Mouse (Mus musculus): ENCODE results near the gene Cd300ld3.

Cd300ld3 gene

DNA sequence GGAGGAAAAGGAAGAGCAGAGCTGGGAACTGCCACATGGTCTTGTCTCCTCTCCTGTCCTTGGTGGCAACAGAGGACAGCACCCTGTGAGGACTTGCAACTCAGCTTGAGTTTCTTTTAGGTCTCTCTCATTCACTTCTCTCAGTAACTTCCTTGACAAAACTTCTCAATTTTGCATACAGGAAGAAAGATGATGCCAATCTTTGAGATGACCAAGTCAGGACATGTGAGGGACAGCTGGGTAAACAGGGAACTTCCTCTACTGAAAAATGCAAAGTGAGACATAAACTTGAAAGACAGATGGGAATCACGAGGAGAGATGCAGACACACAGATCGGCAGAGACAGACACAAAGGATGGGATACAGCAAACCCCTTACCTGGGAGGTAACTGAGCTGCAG, at the start of gene Cd300ld3:
Cd300ld3 (minus strand) TSS at position 151 of the 400 bp plus-strand sequence.
- DNase-seq (ENCODE audit: low spot score in 2 of 2), result no peak

DNA sequence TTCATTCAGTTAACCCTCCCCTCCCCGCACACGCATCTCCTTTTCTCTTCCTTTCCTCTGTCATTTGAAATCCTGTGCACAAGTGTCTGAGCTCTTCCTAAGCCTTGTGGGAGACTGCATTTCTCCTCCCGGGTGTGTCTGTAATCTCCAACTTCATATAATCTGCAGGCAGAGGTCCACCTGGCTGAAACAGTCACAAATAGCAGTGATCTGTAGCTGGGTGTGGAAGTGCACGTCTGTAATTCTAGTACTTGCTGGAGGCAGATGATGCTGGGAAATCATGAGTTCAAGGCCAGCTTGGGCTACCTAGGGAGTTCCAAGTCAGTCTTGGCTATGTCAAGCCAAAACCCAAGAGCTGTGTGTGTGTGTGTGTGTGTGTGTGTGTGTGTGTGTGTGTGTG, 43.9 kb upstream of the Cd300ld3 start:
- no peak for DNase-seq (ENCODE audit: low spot score in 2 of 2)

DNA sequence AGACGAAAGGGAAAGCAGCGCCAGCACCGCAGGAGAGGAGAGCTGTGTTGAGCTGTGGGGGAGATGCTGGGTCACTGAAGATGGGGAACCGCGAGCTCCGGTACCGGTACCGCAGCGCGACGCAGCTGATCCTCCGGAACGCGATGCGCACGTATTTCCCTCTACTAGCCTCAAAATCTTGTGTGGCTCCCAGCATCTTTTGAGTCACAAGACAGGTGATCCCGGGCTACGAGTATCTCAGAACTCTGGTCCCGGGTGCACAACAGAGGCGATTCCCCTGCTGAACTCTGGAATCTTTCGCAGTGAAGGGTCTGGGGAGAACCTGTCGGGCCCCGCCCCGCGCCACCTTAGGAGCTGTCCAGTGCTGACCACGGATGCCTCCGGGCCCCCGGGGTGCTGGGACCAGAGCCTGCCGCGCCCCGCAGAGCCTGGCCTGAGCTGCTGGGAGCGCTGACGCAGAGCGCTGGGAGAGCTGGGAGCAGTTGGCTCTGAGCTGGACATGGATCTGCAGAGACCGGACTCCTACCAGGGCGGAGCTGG, 43.2 kb upstream of the Cd300ld3 start, which contains the start of gene Rab37:
Rab37 (plus strand) TSS at position 70 of the 540 bp plus-strand sequence.
- no peak for DNase-seq (ENCODE audit: low spot score in 2 of 2)

DNA sequence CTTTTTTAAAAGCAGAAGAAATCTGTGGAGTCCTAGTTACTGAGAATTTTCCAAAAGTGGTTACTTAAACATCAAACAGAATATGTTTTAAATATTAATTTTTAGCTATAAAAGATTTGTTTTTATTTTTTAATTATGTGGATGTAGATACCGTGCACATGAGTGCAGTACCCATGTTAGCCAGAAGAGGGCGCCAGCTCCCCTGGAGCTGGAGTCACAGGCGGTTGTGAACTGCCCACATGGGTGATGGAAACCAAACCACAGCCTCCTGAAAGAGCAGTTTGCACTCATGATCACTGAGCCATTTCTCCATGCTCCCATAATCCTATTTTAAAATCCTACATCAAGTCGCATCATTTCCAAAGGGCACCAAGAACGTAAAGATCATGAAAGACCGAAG, 41.6 kb upstream of the Cd300ld3 start:
- DNase-seq (ENCODE audit: low spot score in 2 of 2), result no peak

DNA sequence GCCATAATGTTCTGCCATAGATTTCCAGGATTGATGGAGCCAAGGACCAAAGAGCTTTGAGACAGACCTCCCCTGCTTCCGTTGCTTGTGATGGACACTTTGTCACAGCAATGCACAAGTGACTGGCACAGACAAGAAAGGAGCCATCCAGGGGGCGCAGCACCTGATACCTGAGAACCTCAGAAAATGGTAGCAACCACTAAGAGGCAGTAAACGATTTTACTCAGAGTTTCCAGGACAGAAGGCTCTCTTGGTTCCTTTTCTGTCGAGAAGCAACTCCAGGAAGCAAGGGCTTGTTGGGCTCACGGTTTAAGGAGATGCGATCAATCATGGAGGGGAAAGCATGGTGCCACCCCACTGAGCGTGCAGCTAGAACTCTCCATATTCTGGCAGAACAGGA, 38.0 kb upstream of the Cd300ld3 start:
- no peak for DNase-seq (ENCODE audit: low spot score in 2 of 2)

DNA sequence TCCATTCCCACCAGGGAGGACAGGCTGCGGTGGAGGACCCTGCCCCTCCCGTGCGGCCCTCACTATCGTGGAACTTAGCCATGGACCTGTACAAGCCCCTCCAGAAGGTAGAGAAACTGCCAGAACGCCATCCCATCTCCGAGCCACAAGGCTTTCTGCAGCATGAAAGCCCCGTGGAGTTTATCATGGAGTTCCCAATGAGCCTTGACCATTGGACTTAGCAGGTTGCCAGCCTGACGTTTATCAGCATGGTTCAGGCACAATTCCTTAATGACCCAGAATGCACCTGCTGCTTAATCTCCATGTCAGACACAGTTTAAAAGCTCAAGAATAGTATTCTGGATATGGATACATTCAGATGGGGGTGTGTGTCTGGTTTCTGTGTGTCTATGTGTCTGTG, 36.9 kb upstream of the Cd300ld3 start:
- DNase-seq (ENCODE audit: low spot score in 2 of 2), result no peak

DNA sequence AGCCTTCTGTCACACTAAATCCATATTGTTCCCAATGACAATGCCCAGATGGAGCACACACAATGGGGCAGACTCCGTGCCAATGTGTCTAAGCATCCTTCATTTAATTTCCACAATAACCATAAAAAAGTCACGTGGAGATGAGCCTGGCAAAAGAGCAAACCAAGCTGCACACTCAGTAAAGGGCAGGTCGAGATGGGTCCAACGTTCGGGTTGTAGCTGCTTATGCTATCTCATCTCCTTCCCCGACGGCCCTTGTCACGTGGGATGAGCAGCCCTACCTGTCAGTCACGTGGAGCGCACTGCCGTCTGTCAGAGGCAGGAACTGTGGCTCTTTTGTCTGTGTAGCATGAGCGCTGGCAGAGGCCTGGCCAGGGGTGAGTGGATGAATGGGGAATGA, 36.4 kb upstream of the Cd300ld3 start:
- no peak for DNase-seq (ENCODE audit: low spot score in 2 of 2)

DNA sequence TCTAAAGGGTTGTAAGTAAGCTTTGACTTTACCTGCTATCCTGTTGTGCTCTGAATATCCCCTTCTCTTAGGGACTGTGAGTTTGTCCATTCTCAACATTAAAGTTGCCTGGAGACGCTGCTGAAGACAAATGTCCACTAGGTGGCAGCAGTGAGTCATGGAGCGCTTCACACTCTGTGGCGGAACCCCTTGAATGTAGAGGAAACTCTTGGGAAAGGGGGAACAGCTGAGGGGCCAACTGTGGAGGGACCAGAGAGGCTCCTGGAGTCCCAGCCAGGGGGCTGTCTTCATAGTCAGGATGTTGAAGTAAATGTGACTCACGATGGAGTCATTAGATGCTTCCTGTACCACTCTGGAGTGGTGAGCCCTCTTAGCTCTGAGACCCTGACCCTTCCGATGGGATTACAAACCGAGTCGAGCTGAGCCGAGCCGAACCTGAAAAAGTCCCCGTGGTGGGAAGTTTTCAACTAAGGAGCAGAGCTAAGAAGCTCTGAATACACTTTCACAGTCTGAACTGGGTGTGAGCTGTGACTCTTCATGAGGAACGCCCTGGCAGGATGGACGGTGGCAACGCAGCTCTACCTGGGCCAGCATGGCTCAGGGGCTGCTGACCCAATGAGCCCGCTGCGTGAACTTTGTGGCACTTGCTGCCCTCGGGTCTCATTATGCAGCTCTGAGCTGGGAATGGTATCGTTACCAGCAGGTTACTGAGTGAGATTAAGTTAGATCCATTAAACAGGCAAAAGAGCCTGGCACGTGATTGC, 35.3 kb upstream of the Cd300ld3 start:
- peak; percentile 54 to 85 for DNase-seq (ENCODE audit: low spot score in 2 of 2)

DNA sequence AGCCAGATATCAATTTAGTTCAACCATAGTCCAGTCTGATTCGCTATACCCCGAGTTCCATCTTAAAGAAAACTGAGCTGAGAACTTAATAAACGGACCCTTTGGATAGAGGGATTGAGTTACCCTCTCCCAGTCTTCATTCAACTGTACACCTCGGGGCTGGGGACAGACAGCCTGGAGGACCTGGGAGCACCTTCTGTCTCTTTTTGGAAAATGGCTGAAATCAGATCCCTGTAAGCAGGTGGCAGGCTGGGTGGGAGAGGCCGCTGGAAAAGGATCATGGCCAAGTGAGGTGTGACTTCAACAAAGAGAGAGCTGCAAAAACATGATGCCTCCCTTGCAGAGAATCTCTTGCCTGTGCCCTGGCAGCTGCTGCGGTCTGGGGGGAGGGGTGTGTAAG, 34.0 kb upstream of the Cd300ld3 start:
- DNase-seq (ENCODE audit: low spot score in 2 of 2), result no peak

DNA sequence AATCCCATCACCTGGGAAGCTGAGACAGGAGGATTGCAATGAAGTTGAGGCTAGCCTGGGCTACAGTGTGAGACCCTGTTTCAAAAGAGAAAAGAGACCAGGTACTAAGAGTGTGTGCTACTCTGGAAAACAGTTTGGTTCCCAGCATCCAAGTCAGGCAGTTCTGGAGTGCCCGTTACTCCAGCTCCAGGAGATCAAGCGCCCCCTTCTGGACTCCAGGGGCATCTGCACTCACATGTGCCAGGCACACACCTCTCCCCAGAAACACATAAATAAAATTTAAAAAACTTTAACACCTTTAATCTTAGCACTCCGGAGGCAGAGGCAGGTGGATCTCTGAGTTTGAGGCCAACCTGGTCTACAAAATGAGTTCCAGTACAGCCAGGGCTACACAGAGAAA, 33.2 kb upstream of the Cd300ld3 start:
- DNase-seq (ENCODE audit: low spot score in 2 of 2), result no peak

DNA sequence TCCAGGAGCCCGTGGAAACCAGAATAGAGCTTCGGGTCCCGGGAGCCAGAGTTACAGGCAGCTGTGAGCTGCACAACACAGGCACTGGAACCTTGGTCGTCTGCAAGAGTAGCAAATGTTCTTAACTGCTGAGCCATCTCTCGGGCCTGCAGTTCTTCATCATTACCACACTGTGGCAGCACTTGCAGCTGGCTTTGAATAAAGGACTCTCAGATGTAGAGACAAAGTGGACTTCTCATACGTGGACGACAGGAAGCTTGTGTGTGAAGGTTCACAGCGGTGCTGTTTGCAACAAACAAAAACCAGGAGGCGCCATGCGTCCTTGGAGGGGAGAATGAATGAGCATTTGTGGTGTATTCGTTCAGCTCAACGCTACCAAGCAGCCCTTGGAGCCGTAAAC, 32.7 kb upstream of the Cd300ld3 start:
- DNase-seq (ENCODE audit: low spot score in 2 of 2), result peak in 1 of 2 experiments; percentile 50

DNA sequence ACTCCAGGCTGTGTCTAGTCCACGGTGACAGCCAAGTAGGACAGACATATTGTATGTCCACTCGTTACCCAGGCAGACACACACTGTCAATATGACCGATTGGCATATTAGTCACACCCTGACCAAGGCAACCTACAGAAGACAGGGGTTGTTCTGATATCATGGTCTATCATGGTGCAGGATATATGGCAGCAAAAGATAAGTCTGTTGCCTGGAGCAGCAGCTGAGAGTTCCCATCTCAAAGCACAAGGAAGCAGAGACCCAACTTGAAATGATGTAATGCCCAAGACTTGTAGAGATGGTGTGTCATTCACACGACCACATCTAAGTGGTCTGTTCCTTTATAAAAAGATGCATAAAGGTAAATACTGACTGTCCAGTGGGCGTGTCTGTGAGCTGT, 30.5 kb upstream of the Cd300ld3 start:
- no peak for DNase-seq (ENCODE audit: low spot score in 2 of 2)

DNA sequence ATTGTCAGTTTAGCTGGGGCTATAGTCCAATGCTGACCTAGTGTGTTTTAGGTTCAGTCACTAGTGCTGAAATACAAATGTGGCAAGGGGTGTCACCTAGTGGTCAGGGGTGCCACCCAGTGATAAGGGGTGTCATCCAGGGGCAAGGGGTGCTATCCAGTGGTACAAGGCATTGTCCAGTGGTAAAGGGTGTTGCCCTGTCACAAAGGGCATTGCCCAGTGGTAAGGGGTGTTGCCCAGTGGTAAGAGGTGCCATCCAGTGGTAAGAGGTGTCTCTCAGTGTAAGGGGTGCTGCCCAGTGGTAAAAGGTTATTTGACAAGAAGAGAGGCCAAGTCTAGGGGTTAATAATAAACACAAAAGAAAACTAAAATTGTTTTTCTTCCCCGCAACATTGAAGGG, 29.2 kb upstream of the Cd300ld3 start:
- no peak for DNase-seq (ENCODE audit: low spot score in 2 of 2)

DNA sequence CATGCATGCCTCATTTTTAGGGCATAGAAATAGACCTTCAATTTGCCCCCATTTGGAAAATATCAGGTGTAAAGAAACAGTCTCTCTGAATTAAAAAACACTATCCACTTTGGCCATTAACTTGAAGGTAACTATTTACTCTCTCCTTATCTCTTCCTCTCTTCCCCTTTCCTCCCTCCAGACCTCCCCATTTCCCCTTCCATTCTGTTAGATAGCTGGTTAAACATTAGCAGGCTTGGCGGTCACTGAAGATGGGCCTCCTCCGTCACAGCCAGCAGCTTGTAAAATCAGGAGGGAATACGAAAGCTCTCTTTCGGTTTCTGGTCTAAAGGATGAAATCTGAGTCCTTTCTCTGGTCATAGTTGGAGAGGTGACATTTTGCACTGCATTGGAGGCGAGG, 27.6 kb upstream of the Cd300ld3 start:
- DNase-seq (ENCODE audit: low spot score in 2 of 2), result no peak

DNA sequence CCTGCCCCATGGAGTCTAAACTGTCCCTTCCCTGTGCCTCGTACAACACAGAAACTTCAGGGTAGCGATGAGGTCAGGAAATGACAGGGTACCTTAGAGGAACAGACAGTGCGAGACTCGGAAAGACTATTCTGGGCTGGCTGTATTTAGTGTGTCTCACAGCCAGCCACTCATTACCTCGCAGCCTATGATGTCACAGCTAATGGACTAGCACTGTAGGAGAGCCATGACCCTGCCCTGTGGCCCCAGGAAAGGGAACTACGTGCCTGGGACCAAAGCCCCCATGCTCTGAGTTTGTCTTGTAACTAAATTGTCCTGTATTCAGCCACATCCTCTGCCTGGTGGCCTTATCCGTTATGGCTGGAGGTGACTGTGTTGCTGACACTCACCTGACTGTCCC, 27.2 kb upstream of the Cd300ld3 start:
- no peak for DNase-seq (ENCODE audit: low spot score in 2 of 2)

DNA sequence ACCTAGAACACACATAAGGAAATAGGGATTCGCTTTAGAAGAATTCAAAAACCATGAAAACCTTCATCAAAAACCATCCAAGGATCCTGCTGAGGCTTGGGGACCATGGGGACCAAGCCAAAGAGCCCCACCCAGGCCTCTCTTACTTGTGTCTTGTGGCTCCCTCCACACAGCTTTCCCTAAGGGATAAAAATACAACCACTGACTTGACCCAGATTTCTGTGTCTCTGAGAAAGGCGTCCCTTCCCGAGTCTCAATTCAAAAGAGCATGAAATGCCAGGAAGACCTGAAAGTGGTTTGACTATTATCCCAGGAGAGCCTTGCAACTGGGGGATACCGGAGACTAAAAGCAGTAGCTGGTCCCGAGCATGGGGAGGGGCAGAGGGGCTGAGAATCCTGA, 24.8 kb upstream of the Cd300ld3 start:
- DNase-seq (ENCODE audit: low spot score in 2 of 2), result no peak

DNA sequence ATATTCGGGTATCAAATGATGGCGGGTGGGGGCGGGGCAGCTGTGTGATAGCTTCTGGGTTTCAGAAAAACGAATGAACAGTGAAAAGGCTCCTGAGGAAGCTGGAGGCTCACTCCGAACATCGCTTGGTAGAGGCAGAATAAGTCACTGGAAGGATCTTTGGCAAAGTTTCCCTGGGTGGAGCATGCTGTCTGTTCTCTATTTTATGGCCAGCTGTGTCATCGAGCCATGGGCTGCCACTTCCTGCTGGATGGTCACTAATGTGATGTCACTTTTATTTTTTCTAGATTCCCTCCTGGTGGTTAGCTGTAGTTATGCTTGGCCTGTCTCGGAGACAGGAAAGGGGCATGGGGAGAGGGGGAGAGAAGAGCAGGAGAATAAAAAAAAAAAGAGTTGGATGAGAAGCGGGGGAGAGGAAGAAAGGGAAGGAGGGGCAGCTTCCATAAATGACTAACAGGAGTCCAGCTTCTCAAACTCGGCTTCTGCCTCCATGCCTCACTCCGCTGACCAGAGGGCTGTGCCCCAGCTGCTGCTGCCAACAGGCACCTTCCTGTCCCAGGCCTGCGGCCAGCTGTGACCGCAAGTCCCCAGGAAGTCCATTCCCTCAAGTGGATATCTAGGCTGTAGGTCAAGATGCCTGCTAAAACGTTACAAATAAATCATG, 23.6 kb upstream of the Cd300ld3 start:
- DNase-seq (ENCODE audit: low spot score in 2 of 2), result peak in 1 of 2 experiments; percentile 20

DNA sequence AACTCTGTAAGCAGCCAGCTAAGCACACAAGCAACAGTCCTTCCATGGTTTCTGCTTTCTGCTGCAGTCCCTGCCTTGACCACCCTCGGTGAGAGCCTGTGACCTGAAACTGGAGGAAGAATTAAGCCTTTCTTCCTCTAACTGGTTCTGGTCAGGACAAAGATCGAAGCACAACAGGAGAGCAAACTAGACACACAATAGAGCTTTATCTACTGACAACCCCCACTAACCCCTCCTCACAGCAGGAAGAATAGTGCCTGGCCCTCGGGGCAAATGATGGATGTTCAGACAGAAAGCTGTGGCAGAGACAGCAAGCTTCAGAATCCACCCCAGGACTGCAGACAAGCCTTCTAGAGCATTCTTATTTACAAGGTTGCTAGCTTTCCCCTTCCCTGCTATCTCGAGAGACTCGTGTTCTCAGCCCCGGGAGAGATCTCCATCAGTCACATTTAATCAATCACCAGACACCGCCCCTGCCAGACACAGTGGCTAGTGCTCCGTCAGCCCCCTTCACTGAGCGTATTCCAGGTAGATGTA, 22.9 kb upstream of the Cd300ld3 start:
- no peak for DNase-seq (ENCODE audit: low spot score in 2 of 2)

DNA sequence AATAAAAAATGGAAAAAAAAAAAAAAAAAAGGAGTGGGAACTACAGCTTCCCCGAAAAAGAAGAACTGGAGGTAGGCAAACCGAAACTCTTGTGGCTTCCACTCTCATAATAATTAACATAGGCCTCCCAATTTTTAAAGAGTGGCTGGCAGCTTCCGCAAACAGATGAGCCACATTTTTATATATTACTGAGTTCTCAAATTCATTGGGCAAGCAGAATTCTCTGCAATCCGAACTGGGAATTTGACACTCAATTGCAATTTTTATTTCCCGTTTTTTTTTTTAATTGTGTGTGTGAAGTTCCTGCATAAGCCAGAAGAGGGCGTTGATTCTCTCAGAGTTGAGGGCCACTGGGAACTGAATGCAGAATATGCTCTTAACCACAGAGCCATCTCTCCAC, 18.6 kb upstream of the Cd300ld3 start:
- DNase-seq (ENCODE audit: low spot score in 2 of 2), result no peak

DNA sequence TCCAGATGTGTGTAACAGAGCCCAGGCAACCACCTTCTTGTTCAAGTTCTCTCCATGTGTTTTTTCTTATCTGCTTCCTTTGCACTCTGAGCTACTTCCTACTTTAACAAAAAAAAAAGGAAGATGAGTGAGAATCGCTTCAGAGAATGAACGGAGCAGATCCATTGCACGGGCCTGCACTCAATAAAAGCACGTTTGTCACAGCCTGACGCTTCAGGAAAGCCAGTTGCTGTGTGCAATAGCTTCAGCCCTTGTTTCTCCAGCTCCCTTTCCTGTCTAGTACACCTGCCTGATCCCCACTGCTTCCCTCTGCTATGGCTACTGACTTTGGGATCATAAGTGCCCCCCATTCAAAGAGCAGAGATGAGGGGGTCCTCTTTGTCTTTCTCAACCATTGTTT, 13.9 kb upstream of the Cd300ld3 start, which contains the start of gene Cd300e:
Cd300e (minus strand) TSS at position 101 of the 400 bp plus-strand sequence.
- no peak for DNase-seq (ENCODE audit: low spot score in 2 of 2)

DNA sequence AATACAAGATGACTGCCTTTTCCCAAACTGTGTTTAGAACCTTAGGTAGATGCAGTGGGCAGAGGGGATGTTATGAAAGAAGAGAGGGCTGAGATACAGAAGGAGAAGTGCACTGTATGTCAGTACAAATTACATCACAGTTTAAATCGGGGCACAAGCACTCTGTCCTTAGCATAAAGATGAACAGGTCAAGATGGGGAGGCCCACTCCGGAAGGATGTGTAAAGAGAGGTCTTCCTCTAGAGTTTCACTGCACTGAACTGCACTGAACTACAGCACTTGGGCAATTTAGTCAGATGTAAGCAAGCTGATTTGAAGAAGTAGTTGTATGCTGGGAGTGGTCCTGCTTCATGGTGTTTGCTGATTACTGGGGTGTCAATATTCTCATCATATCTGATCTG, 11.6 kb upstream of the Cd300ld3 start:
- no peak for DNase-seq (ENCODE audit: low spot score in 2 of 2)

DNA sequence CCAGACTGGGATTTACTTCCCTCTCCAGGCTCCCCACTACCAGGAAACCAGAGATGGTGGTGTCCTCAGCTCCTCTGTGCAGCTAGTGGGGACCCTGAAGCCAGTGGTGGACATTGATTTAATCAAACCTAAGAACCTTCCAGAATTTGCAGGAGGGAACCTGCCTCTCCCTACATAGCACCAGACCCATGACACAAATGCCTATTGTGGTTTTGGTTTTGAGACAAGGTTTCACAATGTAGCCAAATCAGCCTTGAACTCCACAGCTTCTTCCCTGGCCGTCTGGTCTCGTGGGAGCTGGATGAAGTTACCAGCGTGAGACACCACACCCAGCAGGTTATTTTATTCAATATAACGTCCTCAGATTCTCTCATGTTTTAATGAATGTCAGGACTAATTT, 10.5 kb upstream of the Cd300ld3 start:
- no peak for DNase-seq (ENCODE audit: low spot score in 2 of 2)

DNA sequence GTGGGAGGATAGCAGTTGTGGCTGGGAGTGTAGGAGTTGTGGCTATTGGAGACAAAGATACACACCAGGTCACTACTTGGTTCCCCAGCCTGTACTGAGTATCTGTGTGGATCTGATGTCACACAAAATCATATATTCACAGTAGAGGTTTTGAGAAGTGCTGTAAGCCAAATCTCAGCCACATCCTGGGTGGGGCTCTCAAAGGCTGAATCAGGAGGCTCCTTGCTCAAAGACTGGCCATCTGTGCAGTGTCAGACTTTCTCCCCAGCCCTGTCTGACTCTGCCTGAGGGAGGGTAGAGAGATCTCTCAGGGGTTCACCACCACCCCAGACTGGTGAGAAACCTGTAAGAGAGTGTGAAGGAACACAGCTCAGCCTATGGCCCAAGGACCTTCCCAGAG, 6.3 kb upstream of the Cd300ld3 start:
- no peak for DNase-seq (ENCODE audit: low spot score in 2 of 2)
